Mouse (Mus musculus): ENCODE measurements around the gene Gm3173. TPM values are rescaled to one million over a fixed set of nuclear protein-coding genes. Genes with fewer than 3 reads are reported as not detected.

Gene Gm3173
- polyA plus RNA-seq, 1 experiment: not detected

Other genes starting within 250 kb of the Gm3173 start
- gene Gm2974, start 248.4 kb upstream of the Gm3173 start, polyA plus RNA-seq (2012; ENCODE audit: insufficient read depth, insufficient read length, low replicate concordance, missing spikeins): not detected in 2 replicates
- gene Gm3138, start 181.4 kb upstream of the Gm3173 start, polyA plus RNA-seq (2012; ENCODE audit: insufficient read depth, insufficient read length, low replicate concordance, missing spikeins): not detected in 2 replicates
- not detected in 2 replicates for gene Gm3149, start 113.7 kb upstream of the Gm3173 start, polyA plus RNA-seq (2012; ENCODE audit: insufficient read depth, insufficient read length, low replicate concordance, missing spikeins)
- not detected in 2 replicates for gene 2610042L04Rik, start 96.2 kb upstream of the Gm3173 start, polyA plus RNA-seq (2012; ENCODE audit: insufficient read depth, insufficient read length, low replicate concordance, missing spikeins)
- not detected in 2 replicates for gene Gm3159, start 33.5 kb upstream of the Gm3173 start, polyA plus RNA-seq (2012; ENCODE audit: insufficient read depth, insufficient read length, low replicate concordance, missing spikeins)
- not detected in 2 replicates for gene Gm3164, start 15.5 kb upstream of the Gm3173 start, polyA plus RNA-seq (2012; ENCODE audit: insufficient read depth, insufficient read length, low replicate concordance, missing spikeins)
- not detected in 2 replicates for gene Gm3182, start 50.8 kb downstream of the Gm3173 start, polyA plus RNA-seq (2012; ENCODE audit: insufficient read depth, insufficient read length, low replicate concordance, missing spikeins)
- not detected in 2 replicates for gene Gm3047, start 124.4 kb downstream of the Gm3173 start, polyA plus RNA-seq (2012; ENCODE audit: insufficient read depth, insufficient read length, low replicate concordance, missing spikeins)
- gene Gm8159, start 201.4 kb downstream of the Gm3173 start, polyA plus RNA-seq (2012; ENCODE audit: insufficient read depth, insufficient read length, low replicate concordance, missing spikeins): not detected in 2 replicates
- gene Gm3239, start 233.2 kb downstream of the Gm3173 start, polyA plus RNA-seq (2012; ENCODE audit: insufficient read depth, insufficient read length, low replicate concordance, missing spikeins): not detected in 2 replicates